Mouse (Mus musculus): Measurements from ENCODE around the gene Gm9376. TPM values are rescaled to one million over a fixed set of nuclear protein-coding genes. Genes with fewer than 3 reads are reported as not detected.

The Gm9376 gene
- polyA plus RNA-seq, 1 experiment from 2014 or later, result not detected

GRCm38 (mm10) chr14:118234541-118235210, 32.1 kb upstream of the Gm9376 start:
- Histone ChIP-seq H3K27ac (replicated peaks; ENCODE audit: low read depth, low read length) (0 out of 2 replicates have a peak overlapping the region, but pooled peaks have one; percentile 33), H3K9ac (ENCODE audit: low read depth, low read length) (peak overlapping the region; percentile 60), H3K9me3 (ENCODE audit: control insufficient read depth, low read length) (no peaks in the 10 kb centered on the region), H3K27me3 (replicated peaks; ENCODE audit: control insufficient read depth, insufficient read depth, low read length) (peaks cover 91% of the 10 kb centered on the region), H3K4me3 (ENCODE audit: low read depth, low read length) (peak overlapping the region; percentile 58), H3K4me1 (ENCODE audit: control insufficient read depth, insufficient read depth, low read length) (no peaks in the 10 kb centered on the region; the same call in 1 of the 2 replicates), H3K36me3 (ENCODE audit: control insufficient read depth, insufficient read depth, low read length) (no peaks in the 10 kb centered on the region), H3K4me2 (ENCODE audit: low read depth, low read length) (peak overlapping the region; percentile 92)
- DNase-seq (ENCODE audit: low spot score) (no peak), ATAC-seq (ENCODE audit: low read depth) (no peak)
- WGBS, result under 1% methylated on average over 39 of the region's 84 CpGs

- 0% methylated on average over 22 of the region's 62 CpGs for WGBS
- peak overlapping the region; percentile 58 for H3K4me3 ChIP-seq (ENCODE audit: low read depth, low read length)
Observed at GRCm38 (mm10) chr14:118235361-118235972, 31.3 kb upstream of the Gm9376 start.

GRCm38 (mm10) chr14:118235973-118236885, 30.5 kb upstream of the Gm9376 start:
- DNase-seq (ENCODE audit: low spot score), result no peak
- under 1% methylated on average over 55 of the region's 73 CpGs for WGBS
- no peaks in the 10 kb centered on the region for H3K9me3 ChIP-seq (ENCODE audit: control insufficient read depth, low read length)

More at GRCm38 (mm10) chr14:118235361-118235972, 31.3 kb upstream of the Gm9376 start:
- Histone ChIP-seq H3K9ac (ENCODE audit: low read depth, low read length) (peak overlapping the region; percentile 60), H3K4me1 (ENCODE audit: control insufficient read depth, insufficient read depth, low read length) (no peaks in the 10 kb centered on the region; the same call in 1 of the 2 replicates), H3K4me2 (ENCODE audit: low read depth, low read length) (peak overlapping the region; percentile 92), H3K27ac (replicated peaks; ENCODE audit: low read depth, low read length) (peak overlapping the region; percentile 33; the same call in 1 of the 2 replicates), H3K9me3 (ENCODE audit: control insufficient read depth, low read length) (no peaks in the 10 kb centered on the region), H3K27me3 (replicated peaks; ENCODE audit: control insufficient read depth, insufficient read depth, low read length) (peaks cover 91% of the 10 kb centered on the region), H3K36me3 (ENCODE audit: control insufficient read depth, insufficient read depth, low read length) (no peaks in the 10 kb centered on the region)
- no peak for DNase-seq (ENCODE audit: low spot score)
- no peak for ATAC-seq (ENCODE audit: low read depth)

DNA sequence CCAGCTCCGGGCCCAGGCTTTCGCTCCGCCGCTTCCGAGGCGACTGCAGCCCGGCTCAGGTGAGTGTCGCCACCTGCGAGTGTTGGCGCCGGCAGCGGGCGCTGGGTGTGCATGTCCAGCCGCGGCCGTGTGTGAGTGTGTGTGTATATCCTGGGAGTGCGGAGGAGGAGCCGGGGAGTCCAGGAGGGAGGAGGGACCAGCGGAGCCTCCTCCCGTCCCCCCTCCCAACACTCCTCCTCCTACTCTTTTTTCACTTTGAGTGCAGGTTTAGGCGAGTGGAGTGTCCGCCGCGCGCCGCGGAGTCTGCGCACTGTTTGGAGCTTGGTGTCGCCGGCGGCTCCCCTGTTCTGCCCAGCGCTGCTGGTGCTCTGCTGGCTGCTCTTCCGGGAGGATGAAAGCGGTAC, 29.9 kb upstream of the Gm9376 start, which contains the start of gene Sox21:
TSS of gene Sox21 (minus strand) at position 145 of the 404 bp plus-strand sequence.
- Histone ChIP-seq H3K4me3 (ENCODE audit: low read depth, low read length) (peak within 1 kb of the TSS; percentile 58), H3K4me1 (ENCODE audit: control insufficient read depth, insufficient read depth, low read length) (no peaks in the 10 kb centered on the region; the same call in 1 of the 2 replicates), H3K4me2 (ENCODE audit: low read depth, low read length) (peak within 1 kb of the TSS; percentile 92), H3K36me3 (ENCODE audit: control insufficient read depth, insufficient read depth, low read length) (no peaks in the 10 kb centered on the region), H3K9ac (ENCODE audit: low read depth, low read length) (peak within 1 kb of the TSS; percentile 60), H3K27me3 (replicated peaks; ENCODE audit: control insufficient read depth, insufficient read depth, low read length) (peaks cover 82% of the 10 kb centered on the region), H3K27ac (replicated peaks; ENCODE audit: low read depth, low read length) (peak within 1 kb of the TSS; percentile 63; the same call in 1 of the 2 replicates), H3K9me3 (ENCODE audit: control insufficient read depth, low read length) (no peaks in the 10 kb centered on the region)
- peak; percentile 86 for DNase-seq (ENCODE audit: low spot score)
- ATAC-seq (ENCODE audit: low read depth), result peak; percentile 85
- 1% methylated on average over 27 of the region's 34 CpGs for WGBS

More at GRCm38 (mm10) chr14:118235973-118236885, 30.5 kb upstream of the Gm9376 start:
- H3K27me3 ChIP-seq (replicated peaks; ENCODE audit: control insufficient read depth, insufficient read depth, low read length), result peaks cover 89% of the 10 kb centered on the region
- H3K4me2 ChIP-seq (ENCODE audit: low read depth, low read length), result peak overlapping the region; percentile 92
- peak overlapping the region; percentile 60 for H3K9ac ChIP-seq (ENCODE audit: low read depth, low read length)
- H3K36me3 ChIP-seq (ENCODE audit: control insufficient read depth, insufficient read depth, low read length), result no peaks in the 10 kb centered on the region
- peak overlapping the region; percentile 58 for H3K4me3 ChIP-seq (ENCODE audit: low read depth, low read length)
- no peaks in the 10 kb centered on the region; the same call in 1 of the 2 replicates for H3K4me1 ChIP-seq (ENCODE audit: control insufficient read depth, insufficient read depth, low read length)
- peak overlapping the region; percentile 63; the same call in 1 of the 2 replicates for H3K27ac ChIP-seq (replicated peaks; ENCODE audit: low read depth, low read length)
- peak; percentile 70 for ATAC-seq (ENCODE audit: low read depth)

DNA sequence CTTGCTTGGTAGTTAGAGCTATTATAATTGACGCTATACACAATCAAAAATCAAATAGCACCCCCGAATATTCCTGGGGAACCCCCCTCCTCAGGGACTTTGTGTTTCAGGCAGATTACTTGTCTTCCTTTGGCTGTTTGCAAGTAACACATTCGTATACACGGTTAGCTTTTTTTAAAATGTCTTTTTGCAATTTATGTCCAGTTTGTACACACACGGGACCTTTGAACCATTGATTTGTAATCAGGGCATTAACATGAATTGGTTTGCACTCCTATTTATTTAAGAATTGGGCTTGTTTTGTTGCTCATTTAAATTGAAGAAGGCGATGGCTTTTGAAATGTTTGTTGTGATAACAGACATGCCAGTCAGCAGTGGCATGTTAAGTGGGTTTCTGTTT, 29.0 kb upstream of the Gm9376 start:
- DNase-seq (ENCODE audit: low spot score) (no peak), ATAC-seq (ENCODE audit: low read depth) (no peak)
- H3K4me3 ChIP-seq (ENCODE audit: low read depth, low read length), result peak overlapping the region; percentile 58; the same call in 1 of the 2 replicates
- H3K9me3 ChIP-seq (ENCODE audit: control insufficient read depth, low read length), result peaks cover 3% of the 10 kb centered on the region
- peak overlapping the region; percentile 92; the same call in 1 of the 2 replicates for H3K4me2 ChIP-seq (ENCODE audit: low read depth, low read length)
- WGBS, result 11% methylated on average over 6 of the region's 6 CpGs
- no peaks in the 10 kb centered on the region for H3K36me3 ChIP-seq (ENCODE audit: control insufficient read depth, insufficient read depth, low read length)
- H3K4me1 ChIP-seq (ENCODE audit: control insufficient read depth, insufficient read depth, low read length), result no peaks in the 10 kb centered on the region
- no peak overlapping the region for H3K27ac ChIP-seq (replicated peaks; ENCODE audit: low read depth, low read length)
- no peak overlapping the region for H3K9ac ChIP-seq (ENCODE audit: low read depth, low read length)
- H3K27me3 ChIP-seq (replicated peaks; ENCODE audit: control insufficient read depth, insufficient read depth, low read length), result peaks cover 73% of the 10 kb centered on the region

DNA sequence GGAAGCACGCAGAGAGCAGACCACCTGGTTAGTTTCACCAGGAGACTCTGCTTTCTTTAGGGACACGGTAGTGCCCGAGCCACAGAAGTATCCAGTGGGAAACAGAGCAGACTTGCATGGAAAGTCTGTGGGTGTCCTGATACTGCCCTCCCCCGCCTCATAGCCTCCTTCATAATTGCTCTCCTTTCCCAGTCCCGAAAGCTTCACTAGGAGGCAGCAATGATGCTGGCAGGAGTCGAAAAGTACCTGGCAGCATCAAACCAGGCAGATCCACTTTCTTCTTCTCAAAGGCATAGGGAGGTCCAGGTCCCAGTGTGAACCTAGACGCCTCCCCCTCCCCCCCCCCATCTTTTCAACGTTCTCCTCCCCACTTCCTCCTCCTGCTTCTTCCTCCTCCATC, 27.4 kb upstream of the Gm9376 start:
- Histone ChIP-seq H3K4me1 (ENCODE audit: control insufficient read depth, insufficient read depth, low read length) (no peaks in the 10 kb centered on the region), H3K9ac (ENCODE audit: low read depth, low read length) (no peak overlapping the region), H3K4me3 (ENCODE audit: low read depth, low read length) (no peak overlapping the region), H3K27ac (replicated peaks; ENCODE audit: low read depth, low read length) (no peak overlapping the region), H3K4me2 (ENCODE audit: low read depth, low read length) (no peak overlapping the region), H3K9me3 (ENCODE audit: control insufficient read depth, low read length) (peaks cover 19% of the 10 kb centered on the region), H3K36me3 (ENCODE audit: control insufficient read depth, insufficient read depth, low read length) (no peaks in the 10 kb centered on the region), H3K27me3 (replicated peaks; ENCODE audit: control insufficient read depth, insufficient read depth, low read length) (peaks cover 60% of the 10 kb centered on the region)
- DNase-seq (ENCODE audit: low spot score) (no peak), ATAC-seq (ENCODE audit: low read depth) (no peak)
- 10% methylated on average over 7 of the region's 8 CpGs for WGBS

GRCm38 (mm10) chr14:118241416-118241815, 25.3 kb upstream of the Gm9376 start:
- peaks cover 26% of the 10 kb centered on the region for H3K9me3 ChIP-seq (ENCODE audit: control insufficient read depth, low read length)
- WGBS, result 73% methylated on average over 2 of the region's 2 CpGs
- H3K36me3 ChIP-seq (ENCODE audit: control insufficient read depth, insufficient read depth, low read length), result no peaks in the 10 kb centered on the region
- H3K9ac ChIP-seq (ENCODE audit: low read depth, low read length), result no peak overlapping the region
- H3K27me3 ChIP-seq (replicated peaks; ENCODE audit: control insufficient read depth, insufficient read depth, low read length), result peaks cover 40% of the 10 kb centered on the region
- H3K4me3 ChIP-seq (ENCODE audit: low read depth, low read length), result no peak overlapping the region
- H3K4me2 ChIP-seq (ENCODE audit: low read depth, low read length), result no peak overlapping the region
- DNase-seq (ENCODE audit: low spot score) (no peak), ATAC-seq (ENCODE audit: low read depth) (no peak)
- H3K4me1 ChIP-seq (ENCODE audit: control insufficient read depth, insufficient read depth, low read length), result no peaks in the 10 kb centered on the region
- H3K27ac ChIP-seq (replicated peaks; ENCODE audit: low read depth, low read length), result no peak overlapping the region

- no peak overlapping the region for H3K4me3 ChIP-seq (ENCODE audit: low read depth, low read length)
- H3K27me3 ChIP-seq (replicated peaks; ENCODE audit: control insufficient read depth, insufficient read depth, low read length), result no peaks in the 10 kb centered on the region
- H3K36me3 ChIP-seq (ENCODE audit: control insufficient read depth, insufficient read depth, low read length), result no peaks in the 10 kb centered on the region
- WGBS, result 68% methylated on average over 6 of the region's 6 CpGs
- no peaks in the 10 kb centered on the region for H3K9me3 ChIP-seq (ENCODE audit: control insufficient read depth, low read length)
- no peak overlapping the region for H3K27ac ChIP-seq (replicated peaks; ENCODE audit: low read depth, low read length)
- H3K9ac ChIP-seq (ENCODE audit: low read depth, low read length), result no peak overlapping the region
- no peak for DNase-seq (ENCODE audit: low spot score)
- H3K4me2 ChIP-seq (ENCODE audit: low read depth, low read length), result no peak overlapping the region
- H3K4me1 ChIP-seq (ENCODE audit: control insufficient read depth, insufficient read depth, low read length), result no peaks in the 10 kb centered on the region
- no peak for ATAC-seq (ENCODE audit: low read depth)
Observed at GRCm38 (mm10) chr14:118253381-118253780, 13.4 kb upstream of the Gm9376 start.

Measured in embryonic facial prominence, embryonic 14.5 days (tissue).